Mouse (Mus musculus) CH12F3 (cell line): ENCODE results near the gene Arl14ep.
"Not testable (repeated sequence)": the region's sequence is repeated elsewhere in the genome, so short reads cannot be mapped to it uniquely, and the experiment has no call there.

ENCODE experiments used
- in situ Hi-C: fragments of 300-500 bp; cut with MboI; formaldehyde crosslinking; loops from 2 replicates; pipeline ENCODE4 v1.14.3; 2020; ENCODE audit warnings: low sequenced_read_pairs

Arl14ep gene

DNA sequence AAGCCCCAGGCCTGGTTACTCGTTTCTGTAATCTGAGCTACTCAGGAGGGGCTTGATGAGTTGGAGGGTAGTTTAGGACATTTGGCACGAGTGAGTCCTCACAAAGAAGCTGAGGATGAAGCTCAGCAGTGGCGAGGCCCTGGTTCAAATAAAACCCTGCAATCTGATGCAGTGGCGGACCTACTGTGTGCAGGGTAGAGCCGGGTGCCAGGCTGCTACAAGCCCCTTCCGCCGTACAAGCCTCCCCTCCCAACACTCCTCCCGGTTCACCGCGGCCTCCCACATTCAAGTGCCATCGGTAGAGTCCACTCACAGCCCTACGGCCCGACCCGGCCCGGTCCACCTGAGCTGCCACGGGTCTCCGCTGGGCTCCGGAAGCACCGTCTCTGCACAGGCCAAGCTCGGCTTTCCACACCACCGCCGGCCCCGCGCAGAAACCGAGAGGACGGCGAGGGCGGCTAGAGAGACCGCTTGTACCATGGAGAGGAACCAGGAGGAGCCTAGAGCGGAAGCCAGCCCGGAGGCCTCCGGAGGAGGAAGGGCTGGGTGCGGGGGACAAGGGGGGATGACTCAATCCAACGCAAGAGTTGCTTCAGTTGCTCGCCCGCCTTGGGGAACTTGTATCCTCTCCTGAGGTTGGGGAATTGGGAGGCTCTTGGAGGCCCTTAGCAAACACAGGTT, at the start of gene Arl14ep:
Arl14ep (minus strand) TSS at position 466 of the 681 bp plus-strand sequence.
- in situ Hi-C loops: no loop called here

DNA sequence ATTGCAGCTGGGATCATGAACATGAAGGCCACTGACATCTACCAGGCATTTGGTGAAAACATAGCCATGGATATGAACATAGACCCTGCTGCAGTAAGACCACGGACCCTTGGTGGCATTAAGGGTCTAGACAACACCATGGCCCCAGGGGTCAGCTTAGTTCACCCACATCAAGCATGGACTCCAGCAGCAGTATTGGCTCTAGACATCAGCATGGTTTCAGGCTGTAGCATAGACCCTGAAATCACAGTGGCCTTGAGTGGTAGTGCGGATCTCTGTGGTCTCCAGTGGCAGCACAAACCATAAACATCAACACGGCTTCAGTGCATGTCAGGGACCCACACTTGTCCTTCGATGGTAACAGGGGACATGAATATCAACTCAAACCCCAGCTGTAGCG, 48.5 kb upstream of the Arl14ep start:
- in situ Hi-C loops: no loop called here

DNA sequence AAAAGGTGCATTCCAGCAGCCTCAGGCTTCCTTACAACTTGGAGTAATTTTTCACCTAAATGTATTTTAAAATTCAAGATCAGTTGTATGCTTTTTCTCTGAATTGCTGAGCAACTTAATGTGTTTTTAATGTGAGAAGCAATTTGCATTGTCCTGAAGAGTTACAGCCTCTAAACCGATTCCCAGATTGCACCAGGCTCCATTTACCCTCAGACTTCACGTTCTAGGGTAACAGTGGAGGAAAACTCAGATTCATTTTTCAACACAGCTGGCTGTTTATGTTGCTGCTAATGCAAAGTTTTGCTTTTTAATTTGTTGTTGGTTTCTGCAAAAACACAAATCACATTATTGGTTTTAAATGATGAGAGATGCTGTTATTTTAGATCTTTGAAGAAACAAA, 45.1 kb upstream of the Arl14ep start:
- in situ Hi-C loops: no loop called here

DNA sequence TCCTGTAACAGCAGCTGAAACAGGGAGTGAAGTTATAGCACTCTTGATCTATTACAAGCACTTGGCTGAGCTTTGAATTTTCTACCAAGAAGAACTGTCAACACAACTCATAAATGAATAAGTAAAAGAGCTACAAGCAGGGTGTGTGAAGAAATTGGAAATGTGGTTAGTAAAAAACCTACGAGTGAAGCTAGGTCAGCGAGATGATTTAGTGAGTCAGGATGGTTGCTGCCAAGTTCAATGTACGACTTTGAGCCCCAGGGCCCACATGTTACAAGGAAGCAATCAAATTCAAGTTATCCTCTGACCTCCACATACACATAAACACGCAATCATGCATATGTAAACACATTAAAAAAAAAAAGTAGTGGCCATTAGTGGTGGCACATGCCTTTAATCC, 38.9 kb upstream of the Arl14ep start:
- in situ Hi-C loops: no loop called here

DNA sequence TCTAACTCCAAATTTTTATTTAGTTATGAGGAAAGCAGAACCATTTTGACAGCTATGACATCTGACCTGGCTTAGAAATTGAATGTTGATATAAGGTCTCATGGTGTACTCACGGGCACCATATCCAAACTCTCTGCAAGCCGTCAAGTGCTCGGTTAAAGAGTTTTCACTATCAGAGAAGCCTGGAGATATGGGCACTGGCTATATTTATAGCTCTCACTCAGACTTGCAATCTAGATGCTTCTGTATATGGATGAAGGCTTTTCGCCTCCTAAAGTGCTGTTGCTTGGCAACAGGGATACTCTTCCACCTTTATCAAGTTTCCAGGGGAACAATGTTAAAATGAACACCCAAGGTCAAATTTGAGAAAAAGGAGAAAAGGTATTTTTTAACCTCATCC, 38.1 kb upstream of the Arl14ep start:
- in situ Hi-C loops: no loop called here

DNA sequence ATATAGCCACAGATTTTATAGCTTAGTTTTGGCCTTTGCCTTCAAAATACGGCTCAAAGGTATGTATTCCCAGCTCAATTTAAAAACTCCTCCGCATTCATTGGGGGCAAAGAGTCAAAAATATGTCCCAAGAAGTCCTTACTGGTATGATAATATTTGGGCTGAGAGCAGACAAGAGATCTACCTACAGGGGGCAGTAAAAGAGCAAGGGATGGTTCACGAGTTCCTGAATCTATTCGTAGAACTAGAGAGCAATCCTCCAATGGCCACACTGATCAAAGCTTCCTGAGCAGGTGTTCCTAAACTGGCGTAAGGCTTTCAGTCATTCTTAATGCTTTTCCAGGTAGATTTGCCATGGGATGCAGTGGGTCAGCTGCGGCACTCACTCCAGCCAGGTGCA, 35.9 kb upstream of the Arl14ep start:
- in situ Hi-C loops: no loop called here

DNA sequence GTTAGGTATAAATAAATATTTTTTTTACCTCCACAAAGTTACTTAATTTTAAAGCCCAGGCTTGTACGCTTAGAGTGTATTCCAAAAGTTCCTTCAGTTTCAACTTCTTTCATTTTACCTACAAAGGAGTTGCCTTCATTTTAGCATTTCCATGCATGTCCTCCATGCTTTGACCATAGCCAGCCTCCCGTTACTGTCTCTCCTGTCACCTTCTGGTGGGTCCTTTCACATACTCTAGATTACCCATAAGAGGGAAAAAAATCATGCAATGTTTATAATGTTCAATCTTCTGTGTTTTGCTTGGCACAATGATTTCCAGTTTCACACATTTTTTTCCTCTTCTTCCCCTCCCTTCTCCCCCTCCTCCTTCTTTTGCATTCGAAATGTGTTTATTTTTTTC, 32.2 kb upstream of the Arl14ep start:
- in situ Hi-C loops: no loop called here

DNA sequence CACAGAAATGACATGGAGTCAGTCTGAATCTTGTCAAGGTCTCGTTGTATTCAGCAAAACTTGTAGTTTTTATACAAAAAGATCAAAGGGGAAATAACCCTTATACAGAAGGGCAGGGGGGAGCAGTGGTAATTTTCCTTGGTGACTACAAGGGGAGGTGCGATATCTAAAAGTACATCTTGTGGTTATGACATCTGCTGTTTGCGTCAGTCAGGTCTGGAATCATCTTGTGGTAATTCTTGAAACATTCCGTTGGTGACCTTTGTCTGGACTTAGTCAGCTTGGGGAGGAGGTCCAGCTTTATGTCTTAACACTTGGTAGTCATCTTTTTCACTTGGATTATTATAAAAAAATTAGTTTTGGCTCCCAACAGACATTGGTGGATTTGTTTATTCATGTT, 31.7 kb upstream of the Arl14ep start:
- in situ Hi-C loops: not testable (repeated sequence)

DNA sequence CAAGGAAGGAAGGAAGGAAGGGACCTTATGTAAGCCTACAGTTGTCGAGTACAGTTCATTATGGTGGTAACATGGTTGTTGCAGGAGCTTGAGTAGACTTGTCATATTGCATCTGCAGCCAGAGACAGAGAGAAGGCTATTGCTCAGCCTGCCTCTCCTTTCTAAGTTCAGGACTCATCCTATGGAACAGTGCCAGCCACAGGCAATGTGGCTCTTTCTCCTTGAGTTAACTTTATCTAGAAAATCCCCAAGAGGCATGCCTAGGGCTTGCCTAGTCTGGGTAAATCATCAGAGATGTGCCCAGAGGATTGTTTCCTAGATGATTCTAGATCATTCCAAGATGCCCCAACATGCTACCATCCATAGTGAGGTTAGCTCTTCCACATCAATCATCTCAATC, 17.0 kb upstream of the Arl14ep start:
- in situ Hi-C loops: no loop called here

DNA sequence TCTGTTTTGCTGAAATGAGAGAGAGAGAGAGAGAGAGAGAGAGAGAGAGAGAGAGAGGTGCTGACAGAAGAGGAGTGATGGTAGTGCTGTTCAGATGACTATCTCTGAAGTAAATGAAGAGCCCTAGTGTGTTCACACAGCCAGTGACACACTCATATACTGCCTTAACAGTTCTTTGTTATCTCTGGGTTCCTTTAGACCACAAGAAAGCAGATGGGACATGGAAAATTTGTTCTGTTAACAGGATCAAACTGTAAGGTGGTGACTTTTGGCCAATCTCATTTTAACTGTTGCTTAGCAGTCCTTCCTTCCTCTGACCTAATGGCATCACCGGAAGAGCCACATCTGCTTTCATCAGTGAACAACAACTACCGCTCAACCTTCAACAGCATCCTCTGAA, 10.7 kb upstream of the Arl14ep start:
- in situ Hi-C loops: no loop called here

DNA sequence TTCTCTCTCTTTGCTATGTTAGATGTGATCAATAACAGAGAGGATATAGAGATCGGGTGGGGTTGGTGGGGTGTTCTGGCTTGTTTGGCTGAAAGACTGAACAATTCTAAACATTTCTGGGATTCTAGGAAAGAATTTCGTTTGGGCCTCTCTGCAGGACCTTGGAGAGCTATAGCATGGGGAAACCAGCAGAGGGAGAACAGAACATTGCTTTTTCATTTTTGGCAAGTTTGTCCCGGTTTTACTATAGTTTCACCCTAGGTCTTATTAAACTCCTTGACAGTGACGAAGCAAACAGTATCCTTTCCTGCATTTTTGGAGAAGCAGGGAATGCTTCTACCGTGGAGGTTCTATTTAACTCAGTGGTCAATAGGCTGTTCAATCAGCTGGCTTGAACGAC, 8.3 kb upstream of the Arl14ep start:
- in situ Hi-C loops: no loop called here

DNA sequence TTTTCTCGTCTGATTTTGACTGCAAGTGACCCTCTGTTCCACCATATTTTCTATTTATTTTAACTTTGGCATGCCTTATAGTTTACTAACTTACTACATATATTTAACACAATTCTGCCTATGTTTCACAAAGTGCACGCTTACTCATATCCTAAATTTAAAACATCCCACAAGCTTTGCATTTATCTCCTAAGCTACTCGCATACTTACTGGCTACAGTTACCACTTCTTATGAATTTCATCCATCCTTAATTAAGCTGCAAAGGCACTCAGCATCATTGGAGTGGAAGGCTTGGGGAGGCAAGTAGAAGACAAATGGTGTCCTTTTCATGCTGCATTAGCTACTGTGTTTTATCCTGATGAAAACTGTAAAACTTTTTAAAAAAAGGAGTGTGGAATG, 2.2 kb upstream of the Arl14ep start:
- in situ Hi-C loops: no loop called here

DNA sequence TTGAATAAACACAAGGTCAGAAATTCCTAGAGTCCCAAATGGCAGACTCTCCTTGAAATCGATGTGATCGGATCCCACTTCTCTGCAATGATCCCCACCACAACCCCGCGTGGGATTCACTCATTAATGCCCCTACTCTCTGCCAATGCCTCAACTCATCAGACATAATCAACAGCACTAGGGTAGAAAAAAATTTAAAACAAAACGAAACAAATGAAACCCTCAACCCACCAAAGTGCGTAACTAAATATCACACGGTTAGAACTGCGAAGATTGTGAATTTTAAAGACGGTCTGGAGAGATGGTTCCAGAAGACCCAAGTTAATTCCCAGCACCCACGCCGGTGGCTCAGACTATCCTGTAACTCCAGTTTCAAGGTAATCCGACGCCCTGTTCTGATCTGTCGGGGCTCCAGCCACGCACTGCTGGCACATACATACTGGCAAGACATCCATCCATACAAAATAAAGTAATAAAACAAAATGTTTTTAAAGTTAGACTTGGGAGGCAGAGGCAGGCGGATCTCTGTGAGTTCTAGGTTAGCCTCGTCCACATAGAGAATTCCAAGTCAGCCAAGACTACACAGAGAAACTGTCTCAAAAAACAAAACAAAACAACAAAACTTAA, 779 bp downstream of the Arl14ep start:
- in situ Hi-C loops: no loop called here

DNA sequence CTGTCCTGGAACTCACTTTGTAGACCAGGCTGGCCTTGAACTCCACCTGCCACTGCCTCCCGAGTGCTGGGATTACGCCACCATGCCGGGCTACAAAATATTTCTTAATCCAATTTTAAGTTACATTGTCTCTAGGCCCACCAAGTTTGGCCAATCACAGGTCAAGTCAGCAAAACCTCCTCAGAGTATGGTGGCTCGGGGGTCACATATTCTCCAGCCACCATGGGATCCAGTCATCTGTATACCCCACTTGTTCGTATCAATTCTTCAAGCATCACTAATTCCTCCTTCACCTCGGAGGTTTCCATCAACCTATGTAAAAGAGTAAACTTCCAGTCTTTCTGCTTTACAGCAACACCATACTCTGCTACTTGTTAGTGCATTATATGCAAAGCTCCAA, 1.4 kb downstream of the Arl14ep start:
- in situ Hi-C loops: no loop called here

DNA sequence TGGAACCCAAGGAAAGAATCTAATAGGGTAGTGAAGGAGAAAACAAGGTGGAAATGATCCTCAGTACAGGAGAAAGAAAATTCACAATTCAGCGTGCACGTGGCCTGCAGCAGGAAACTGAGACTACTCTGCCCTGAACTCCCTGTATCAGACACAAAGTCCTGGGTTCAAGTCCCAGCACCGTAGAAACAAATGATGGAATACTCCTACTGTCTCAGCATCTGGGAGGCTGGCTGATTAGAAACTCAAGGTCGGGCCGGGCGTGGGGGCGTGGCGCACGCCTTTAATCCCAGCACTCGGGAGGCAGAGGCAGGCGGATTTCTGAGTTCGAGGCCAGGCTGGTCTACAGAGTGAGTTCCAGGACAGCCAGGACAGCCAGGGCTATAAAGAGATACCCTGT, 3.3 kb downstream of the Arl14ep start:
- in situ Hi-C loops: no loop called here

DNA sequence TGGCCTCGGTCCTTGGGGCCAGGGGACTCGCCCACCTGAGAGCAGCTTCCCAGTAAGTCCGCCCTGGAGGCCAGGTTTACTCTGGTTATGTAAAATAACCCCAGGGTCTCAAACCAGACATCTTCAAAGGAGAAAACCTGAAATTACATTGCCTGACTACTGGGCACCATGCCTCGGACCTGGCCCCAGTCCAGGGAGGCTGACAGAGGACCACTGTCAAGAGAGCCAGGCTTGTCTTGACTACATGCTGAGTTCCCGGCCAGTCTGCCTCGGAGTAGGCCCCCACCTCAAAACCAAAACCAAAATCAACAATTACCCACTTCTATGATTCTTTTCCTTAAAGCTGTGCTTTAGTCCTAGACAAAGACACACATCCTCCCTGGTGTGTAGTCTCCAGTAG, 5.9 kb downstream of the Arl14ep start:
- in situ Hi-C loops: no loop called here

DNA sequence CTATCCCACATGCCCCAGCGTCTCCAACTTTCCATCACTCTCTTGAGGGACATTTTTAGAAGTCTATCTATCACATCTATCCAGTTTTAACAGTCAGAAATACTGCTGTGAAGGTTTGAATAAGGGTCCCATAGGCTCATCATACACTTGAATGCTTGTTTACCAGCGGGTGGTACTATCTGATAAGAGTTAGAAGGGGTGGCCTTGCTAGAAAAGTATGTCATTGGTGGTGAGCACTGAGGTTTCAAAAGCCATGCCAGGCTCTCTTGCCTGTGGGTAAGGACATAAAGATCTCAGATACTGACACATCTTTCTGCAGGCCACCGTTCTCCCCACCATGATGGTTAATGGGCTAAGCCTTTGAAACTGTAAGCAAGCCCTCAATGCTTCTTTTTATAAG, 10.7 kb downstream of the Arl14ep start:
- in situ Hi-C loops: no loop called here

DNA sequence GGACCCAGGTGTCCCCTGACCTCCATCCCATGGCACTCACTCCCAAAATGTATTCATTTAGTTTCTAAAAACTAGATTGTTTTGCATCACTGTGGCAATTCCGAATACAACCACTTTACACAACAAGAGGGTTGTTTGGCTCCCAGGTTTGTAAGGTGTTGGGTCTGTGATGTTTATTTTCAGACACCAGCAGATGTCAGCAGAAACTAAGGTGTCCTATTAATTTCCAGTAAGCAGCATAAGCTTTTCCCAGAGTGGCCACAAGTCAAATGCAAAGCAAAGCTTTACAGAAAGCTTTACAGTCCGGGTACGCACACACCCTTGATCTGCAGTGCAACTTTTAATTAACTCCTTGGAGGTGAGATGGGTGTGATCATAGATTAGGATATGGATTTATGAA, 12.6 kb downstream of the Arl14ep start:
- in situ Hi-C loops: no loop called here

DNA sequence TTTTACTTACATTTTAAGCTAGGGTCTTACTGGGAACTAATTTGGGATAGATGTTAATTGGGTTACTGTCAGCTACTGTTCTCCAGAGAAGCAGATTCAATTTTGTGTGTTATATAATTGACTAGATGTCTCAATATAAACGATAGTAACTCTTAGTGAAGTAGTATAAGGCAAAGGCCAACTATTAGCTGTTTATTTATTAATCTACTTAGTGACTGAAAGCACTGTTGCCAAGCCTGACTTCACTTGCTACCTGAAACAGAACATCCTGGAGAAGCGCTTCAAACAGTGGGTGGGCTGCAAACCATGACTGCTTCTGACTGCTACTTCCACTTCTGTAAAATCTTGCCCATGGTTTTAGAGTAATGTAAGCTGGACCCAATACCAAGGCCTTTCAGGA, 13.2 kb downstream of the Arl14ep start:
- in situ Hi-C loops: no loop called here

DNA sequence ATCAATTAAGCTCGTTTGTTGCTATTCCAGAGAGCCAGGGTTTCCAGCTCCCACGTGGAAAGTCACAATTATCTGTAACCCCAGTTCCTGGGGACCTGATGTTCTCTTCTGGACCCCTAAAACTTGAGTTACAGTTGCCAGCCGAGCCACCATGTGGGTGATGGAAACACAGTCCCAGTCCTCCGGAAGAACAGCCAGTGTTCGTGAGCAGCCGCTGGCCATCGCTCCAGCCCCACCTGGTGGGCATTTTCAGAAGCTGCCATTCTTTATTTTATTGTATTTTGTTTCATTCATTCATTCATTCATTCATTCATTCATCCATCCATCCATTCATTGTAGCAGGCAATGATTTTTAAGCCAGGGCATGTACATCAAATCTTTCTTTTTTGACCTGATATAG, 14.0 kb downstream of the Arl14ep start:
- in situ Hi-C loops: no loop called here

DNA sequence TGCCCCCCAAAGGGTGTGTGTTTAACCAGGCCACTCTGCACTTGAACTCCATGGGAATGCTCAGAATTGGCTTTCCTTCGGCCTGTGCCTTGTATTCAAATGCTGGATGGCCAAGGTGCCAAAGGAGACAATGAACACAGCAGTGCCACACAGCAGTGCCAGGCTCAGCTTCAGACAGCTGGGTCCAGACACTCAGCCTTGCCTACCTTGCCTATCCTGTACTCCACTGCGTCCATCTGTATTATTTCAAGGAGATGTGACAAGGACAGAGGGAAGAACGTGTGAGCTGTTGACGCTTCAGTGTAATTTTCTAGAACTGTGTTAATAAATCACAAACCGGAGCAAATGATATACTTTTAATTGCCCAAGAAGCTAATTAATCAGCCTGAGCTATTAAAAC, 14.8 kb downstream of the Arl14ep start:
- in situ Hi-C loops: no loop called here

DNA sequence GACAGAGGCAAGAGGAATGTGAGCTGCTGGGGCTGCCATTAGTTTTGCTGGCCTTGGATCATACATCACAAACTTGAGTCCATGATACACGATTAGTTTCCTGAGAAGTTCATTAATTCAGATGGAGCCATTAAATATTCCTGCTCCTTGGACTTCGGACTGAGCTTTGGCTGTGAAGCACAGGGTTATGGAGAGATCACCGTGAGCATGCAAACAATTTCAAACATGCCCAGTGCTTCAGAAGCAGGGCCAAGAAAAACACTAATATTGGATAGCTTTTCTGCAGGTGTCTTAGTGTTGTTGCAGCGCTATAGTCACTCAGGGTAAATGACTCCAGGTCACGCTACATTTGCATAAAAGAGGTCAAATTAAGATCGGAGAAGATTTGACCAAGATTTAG, 15.3 kb downstream of the Arl14ep start:
- in situ Hi-C loops: no loop called here

DNA sequence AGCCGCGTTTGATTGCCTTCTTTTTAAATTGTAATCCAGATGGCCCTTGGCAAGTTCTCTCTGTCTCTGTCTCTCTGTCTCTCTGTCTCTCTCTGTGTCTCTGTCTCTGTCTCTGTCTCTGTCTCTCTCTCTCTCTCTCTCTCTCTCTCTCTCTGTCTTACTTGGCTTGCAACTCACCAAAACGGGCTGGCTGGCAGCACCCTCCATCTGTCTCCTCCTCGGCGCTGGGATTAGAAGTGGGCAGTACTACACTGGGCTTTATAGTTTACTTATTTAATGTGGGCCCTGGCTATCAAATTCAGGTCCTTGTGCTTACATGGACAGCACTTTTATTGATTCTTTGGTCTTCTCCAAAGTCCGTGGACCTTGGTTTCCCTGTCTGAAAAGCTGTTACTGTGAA, 18.1 kb downstream of the Arl14ep start:
- in situ Hi-C loops: no loop called here
